Mouse (Mus musculus) gonadal fat pad, adult 2 months (tissue): ENCODE data around the gene Filip1l. TPM values are rescaled to one million over a fixed set of nuclear protein-coding genes. Genes with fewer than 3 reads are reported as not detected.

ENCODE experiments used
- DNase-seq: peaks from one replicate; pipeline ENCODE4 v3.0.0-alpha.2; 2012; ENCODE audit warnings: low read depth
- polyA plus RNA-seq: library from polyadenylated mRNA; depleted of rRNA; stranded (reverse); fragments of >200 nt; gene quantifications from 2 replicates; pipeline ENCODE4 v1.2.3, GENCODE M21; 2012; rRNA removed

Gene Filip1l
- polyA plus RNA-seq, 1 experiment, result 8.3 TPM

DNA sequence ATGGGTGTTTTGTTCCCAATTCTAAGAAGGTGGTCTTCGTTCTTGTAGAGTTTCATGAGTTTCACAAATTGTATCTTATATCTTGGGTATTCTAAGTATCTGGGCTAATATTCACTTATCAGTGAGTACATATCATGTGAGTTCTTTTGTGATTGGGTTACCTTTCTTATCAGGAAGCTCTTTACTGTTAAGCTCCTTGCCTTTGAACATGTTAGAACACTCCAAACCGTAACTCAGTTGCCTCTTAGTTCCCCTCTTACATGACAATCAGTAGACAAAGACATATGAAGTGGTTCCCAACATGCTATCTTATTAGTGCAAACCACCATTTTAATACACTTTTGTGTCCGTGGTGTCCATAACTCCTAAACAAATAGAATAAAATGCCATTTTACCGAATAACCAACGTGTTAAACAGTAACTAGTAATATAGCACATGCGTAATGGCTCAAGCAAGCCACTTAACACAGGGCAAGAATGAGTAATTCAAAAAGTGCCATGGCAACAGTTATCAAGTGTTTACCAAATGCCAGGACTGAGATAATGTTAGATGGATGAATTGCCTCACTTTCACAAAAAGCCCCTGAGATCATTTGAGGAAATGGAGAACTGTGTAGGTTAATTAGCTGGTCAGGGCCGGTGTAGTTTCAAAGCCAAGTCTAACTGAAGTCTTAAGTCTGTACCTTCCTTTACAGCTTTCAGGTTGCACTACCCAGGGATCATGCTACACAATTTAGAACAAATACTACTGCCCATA lies 215.9 kb downstream of the Filip1l start:
- no peak for DNase-seq

DNA sequence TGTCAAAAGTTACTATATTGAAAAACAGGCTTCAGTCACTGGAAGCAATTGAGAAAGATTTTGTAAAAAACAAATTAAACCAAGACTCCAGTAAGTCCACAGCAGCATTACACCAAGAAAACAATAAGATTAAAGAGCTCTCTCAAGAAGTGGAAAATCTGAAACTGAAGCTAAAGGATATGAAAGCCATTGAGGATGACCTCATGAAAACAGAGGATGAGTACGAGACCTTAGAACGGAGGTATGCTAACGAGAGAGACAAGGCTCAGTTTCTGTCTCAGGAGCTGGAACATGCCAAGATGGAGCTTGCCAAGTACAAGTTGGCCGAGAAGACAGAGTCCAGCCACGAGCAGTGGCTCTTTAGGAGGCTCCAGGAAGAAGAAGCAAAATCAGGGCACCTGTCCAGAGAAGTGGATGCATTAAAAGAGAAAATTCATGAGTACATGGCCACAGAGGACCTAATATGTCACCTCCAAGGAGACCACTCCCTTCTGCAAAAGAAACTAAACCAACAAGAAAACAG lies 218.0 kb downstream of the Filip1l start:
- DNase-seq, result no peak

DNA sequence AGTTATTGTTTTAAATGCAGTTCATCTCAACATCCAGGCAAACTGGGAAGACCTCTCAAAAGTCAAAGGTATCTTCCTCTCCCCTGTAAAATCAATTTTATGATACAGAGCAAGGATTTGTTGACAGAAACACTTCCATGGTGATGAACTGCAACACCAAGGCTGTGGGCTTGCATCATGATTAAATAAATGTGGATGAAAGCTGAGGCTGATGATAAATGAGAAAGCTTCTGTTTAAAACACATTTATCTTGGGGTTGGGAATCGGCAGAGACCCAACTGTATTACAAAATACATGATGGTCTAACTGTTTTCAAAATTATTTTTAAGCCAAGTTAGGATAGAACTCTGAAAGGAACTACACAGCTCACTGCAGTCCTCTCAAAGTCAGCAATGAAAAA lies 220.9 kb downstream of the Filip1l start:
- no peak for DNase-seq

DNA sequence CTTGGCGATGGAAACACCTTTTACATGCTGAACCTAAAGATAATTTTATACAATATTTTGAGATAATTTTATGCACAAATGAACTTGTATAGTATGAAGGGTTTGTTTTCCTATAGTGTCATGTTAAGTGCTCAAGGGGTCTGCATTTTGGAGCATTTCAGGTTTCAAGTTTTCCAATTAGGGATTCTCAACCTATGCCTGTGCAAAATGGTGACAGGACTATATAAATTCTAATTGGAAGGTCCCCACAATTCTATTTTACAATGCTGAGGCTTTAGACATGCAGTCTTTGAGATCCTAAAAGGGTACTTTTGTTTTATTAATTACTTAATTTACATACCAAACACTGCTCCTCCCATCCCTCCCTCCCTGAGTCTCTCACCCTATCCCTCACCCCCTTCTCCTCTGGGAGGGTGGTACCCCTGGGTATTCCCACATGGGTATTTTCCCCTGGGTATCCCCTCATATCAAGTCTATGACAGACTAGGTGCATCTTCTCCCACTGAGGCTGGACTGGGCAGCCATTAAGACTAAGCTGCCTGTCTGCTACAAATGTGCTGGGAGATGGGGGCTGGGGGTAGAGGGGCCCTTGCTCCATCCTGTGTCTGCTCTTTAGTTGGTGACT lies 223.0 kb downstream of the Filip1l start:
- no peak for DNase-seq

DNA sequence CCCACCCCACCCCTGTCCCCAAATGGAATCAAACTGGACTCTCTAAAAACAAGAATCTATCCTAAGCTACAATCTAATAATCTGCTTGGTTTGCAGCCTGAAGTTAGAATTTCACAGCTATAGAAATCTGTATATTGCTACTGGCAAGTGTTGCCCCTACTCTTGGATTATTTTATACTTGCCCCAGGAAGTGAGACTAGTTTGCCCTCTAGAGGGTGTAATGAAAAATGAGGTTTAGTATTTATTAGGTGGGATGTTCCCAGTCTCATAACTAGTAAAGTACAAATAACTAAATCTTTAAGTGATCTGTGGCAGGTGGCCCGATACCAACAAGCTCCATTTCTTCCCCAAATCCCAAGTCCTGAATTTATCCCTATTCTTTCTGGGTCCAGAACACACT lies 224.6 kb downstream of the Filip1l start:
- no peak for DNase-seq

- DNase-seq, result no peak
Observed at GRCm38 (mm10) chr16:57580041-57580440, 227.1 kb downstream of the Filip1l start.

DNA sequence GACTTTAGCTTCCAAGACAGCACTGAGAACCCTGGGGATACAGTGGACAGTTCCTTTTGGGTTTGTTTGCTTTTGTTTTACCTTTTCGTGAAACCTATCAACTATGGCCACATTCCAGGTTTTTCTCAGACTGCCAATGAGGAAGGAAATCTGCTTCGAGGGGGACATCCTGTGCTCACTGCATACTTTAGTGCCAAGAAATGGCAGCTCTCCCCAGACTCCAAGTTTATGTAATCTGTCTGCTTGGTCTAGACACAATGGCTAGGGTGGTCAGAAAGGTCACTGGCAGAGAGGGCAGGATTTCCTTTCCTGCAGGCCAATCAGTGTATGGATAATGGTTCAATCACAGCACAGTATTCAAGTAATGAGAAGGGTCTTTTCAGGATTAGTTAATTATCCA lies 229.1 kb downstream of the Filip1l start:
- DNase-seq, result no peak

DNA sequence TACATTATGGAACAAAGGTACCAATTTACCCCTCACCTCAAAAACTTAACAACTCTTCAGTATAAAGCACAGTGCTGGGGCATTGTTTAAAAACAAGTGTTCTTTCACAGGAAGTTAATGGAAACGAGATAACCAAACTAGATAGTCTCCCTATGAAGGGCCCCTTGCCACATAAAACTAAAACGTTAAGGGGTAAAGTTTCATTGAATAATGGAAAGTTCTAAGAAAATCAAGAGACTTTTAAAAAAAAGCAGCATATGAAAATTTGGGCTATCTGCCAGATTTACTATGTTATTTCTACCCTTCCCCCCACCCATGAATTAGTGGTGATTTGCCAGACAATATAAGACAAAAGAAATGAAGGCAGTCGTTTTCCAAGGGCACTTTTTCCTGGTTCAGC lies 232.3 kb downstream of the Filip1l start:
- no peak for DNase-seq

- DNase-seq, result no peak
Observed at GRCm38 (mm10) chr16:57593422-57594157, 240.7 kb downstream of the Filip1l start.

- DNase-seq, result no peak
Observed at GRCm38 (mm10) chr16:57597295-57597957, 244.5 kb downstream of the Filip1l start.

- DNase-seq, result no peak
Observed at GRCm38 (mm10) chr16:57601031-57601430, 248.1 kb downstream of the Filip1l start.

GRCm38 (mm10) chr16:57606444-57607227 lies 253.7 kb downstream of the Filip1l start, which contains the start of gene Cmss1:
Gene Cmss1 (minus strand): TSS chr16:57606864.
- no peak for DNase-seq

GRCm38 (mm10) chr16:57611768-57612167 lies 258.9 kb downstream of the Filip1l start:
- no peak for DNase-seq

Other genes with a start within 250 kb of the Filip1l start
- 13.0 and 13.5 TPM in 2 replicates for gene Tomm70a, start 231.4 kb upstream of the Filip1l start, polyA plus RNA-seq
- gene Nit2, start 185.8 kb upstream of the Filip1l start, polyA plus RNA-seq, result 18.7 and 25.9 TPM in 2 replicates
- 17.7 and 18.5 TPM in 2 replicates for gene Tbc1d23, start 121.6 kb upstream of the Filip1l start, polyA plus RNA-seq
- 0.09 and 0.15 TPM in 2 replicates for gene Tmem30c, start 60.2 kb upstream of the Filip1l start, polyA plus RNA-seq